Mouse (Mus musculus) kidney, adult 11 months (tissue): ENCODE measurements at regions not wholly inside any gene's neighbourhood (a gene's known extent, or its start where the extent isn't known, plus 50 kb on each side); places are given as distances from the start of the nearest gene placed in this dataset.
A peak's percentile ranks its signal among the peaks of the same experiment; 100 is the strongest.

Experiments
- DNase-seq: peaks from one replicate; pipeline ENCODE4 v3.0.0; 2022

DNA sequence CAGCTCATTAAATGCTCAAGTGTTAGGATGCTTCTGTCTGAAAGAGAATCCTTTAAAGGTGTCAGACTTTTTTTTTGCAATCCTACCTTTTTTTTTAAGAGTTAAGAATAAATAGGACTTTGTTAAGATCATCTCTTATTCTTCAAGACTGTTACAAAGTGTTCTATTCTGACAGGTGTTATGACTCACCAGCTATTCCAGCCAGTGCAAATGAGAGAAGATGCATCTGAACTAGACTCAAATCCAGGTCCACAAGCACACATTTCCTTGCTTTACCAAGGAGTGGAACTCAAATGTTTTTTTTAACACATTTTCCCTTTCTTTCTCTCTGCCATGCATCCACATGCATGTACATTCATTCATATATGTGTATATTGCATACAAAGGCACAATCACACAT lies 98.4 kb upstream of the Atp10a start:
- DNase-seq: no peak

GRCm38 (mm10) chr7:58568807-58569206 lies 87.2 kb upstream of the Atp10a start:
- DNase-seq: no peak

GRCm38 (mm10) chr7:58584241-58584820 lies 71.6 kb upstream of the Atp10a start:
- peak; percentile 3 for DNase-seq

DNA sequence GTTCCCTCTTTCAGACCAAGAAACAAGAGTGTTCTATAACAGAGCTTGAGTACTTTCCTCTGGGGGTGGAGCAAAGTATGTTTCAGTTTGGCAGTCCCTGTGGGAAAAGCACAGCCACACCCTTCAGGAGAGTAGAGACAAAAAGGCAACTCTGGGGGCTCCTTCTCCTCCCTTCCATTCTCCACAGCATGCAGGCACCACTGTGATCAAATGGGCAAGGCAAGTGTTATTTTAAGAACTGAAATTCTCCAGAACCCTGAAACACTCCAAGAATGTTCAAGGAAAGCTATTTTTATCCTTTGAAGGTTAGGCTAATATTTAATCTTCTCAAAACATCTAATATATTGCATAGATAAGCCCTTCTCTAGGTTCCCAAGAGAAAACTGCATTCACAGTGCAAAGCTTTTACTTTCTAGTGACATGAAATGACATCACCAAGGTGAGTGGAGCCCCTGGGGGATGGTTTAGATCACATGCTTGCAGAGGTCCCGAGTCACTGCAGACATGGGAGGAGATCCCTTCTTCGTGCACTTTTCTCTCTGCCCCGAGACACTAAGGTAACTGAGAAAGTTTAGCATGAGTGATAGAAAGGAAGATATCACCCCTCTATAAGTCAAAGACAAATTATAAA lies 70.2 kb upstream of the Atp10a start:
- no peak for DNase-seq

GRCm38 (mm10) chr7:58595951-58596350 lies 60.0 kb upstream of the Atp10a start:
- no peak for DNase-seq
